Mouse (Mus musculus) hindbrain, embryonic 15.5 days (tissue): Measurements from ENCODE around the gene Lman1l. TPM values are rescaled to one million over a fixed set of nuclear protein-coding genes. Genes with fewer than 3 reads are reported as not detected.

ENCODE experiments used
- ATAC-seq: fragments of 200-750 bp; cut with Nextera tagmentation; 2 replicates; pipeline ENCODE4 v1.8.0; 2017; ENCODE audit warnings: low read depth, moderate number of reproducible peaks, moderate TSS enrichment; ENCODE audit not compliant: low FRiP score
- H3K27ac ChIP-seq: fragments of 300-500 bp; sonication (generic); replicated peaks from 2 replicates; pipeline ENCODE4 v1.5.1; 2015; ENCODE audit warnings: mild to moderate bottlenecking, inconsistent platforms
- H3K27me3 ChIP-seq: fragments of 300-500 bp; sonication (generic); 2 replicates; pipeline ENCODE4 v1.6.1; 2015; ENCODE audit warnings: control low read depth, inconsistent platforms
- H3K36me3 ChIP-seq: fragments of 300-500 bp; sonication (generic); 2 replicates; pipeline ENCODE4 v1.6.1; 2015; ENCODE audit warnings: control low read depth, inconsistent platforms
- H3K4me1 ChIP-seq: fragments of 300-500 bp; sonication (generic); replicated peaks from 2 replicates; pipeline ENCODE4 v1.6.1; 2015; ENCODE audit warnings: control low read depth, inconsistent platforms
- H3K4me2 ChIP-seq: fragments of 300-500 bp; sonication (generic); 2 replicates; pipeline ENCODE4 v1.6.1; 2015; ENCODE audit warnings: moderate library complexity, mild to moderate bottlenecking, inconsistent platforms
- H3K4me3 ChIP-seq: fragments of 300-500 bp; sonication (generic); 2 replicates; pipeline ENCODE4 v1.5.1; 2015; ENCODE audit warnings: mild to moderate bottlenecking, inconsistent platforms
- H3K9ac ChIP-seq: fragments of 300-500 bp; sonication (generic); 2 replicates; pipeline ENCODE4 v1.6.1; 2015; ENCODE audit warnings: inconsistent platforms
- H3K9me3 ChIP-seq: fragments of 300-500 bp; sonication (generic); 2 replicates; pipeline ENCODE4 v1.6.1; 2016; ENCODE audit warnings: control low read depth, inconsistent platforms
- WGBS: fragments of 180-500 bp; shearing (Covaris S2); methylation state at CpG from one replicate; pipeline ENCODE4 v1.1.7; 2015; 5-methylcytosine and 5-hydroxymethylcytosine counted together
- polyA plus RNA-seq: library from polyadenylated mRNA; unstranded; fragments of >200 nt; fragmentation: Nextera tagmentation; extraction: Ambion mirVana; gene quantifications from 2 replicates; pipeline ENCODE4 v1.2.1, GENCODE M21; 2015

Gene Lman1l
- polyA plus RNA-seq, 1 experiment from 2014 or later = not detected

DNA sequence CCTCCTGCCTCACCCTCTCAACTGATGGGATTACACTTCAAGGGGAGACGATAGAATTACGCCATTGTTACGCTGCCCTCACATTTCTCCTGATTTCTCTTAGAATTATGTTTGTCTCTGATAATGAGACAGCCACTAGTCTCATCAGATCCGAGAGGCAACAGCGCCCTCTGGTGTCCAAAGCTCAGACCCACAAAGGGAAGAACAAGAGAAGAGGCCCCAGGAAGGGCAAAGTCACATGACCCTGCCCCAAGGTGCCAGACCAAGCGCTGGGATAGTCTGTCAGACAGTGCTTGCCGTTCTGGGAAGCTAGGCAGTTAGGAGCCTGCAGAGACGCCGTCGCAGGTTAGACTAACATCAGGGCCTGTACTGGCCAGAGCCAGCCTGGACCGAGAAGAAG lies 35.2 kb upstream of the Lman1l start:
- Histone ChIP-seq H3K4me2 (peak overlapping the region; percentile 49), H3K9ac (no peak overlapping the region), H3K27me3 (no peaks in the 10 kb centered on the region), H3K27ac (no peak overlapping the region), H3K9me3 (no peaks in the 10 kb centered on the region), H3K36me3 (no peaks in the 10 kb centered on the region), H3K4me3 (no peak overlapping the region), H3K4me1 (peaks cover 11% of the 10 kb centered on the region)
- whole genome bisulfite sequencing = 3% methylated on average over 11 of the region's 11 CpGs
- ATAC-seq = peak; percentile 78

DNA sequence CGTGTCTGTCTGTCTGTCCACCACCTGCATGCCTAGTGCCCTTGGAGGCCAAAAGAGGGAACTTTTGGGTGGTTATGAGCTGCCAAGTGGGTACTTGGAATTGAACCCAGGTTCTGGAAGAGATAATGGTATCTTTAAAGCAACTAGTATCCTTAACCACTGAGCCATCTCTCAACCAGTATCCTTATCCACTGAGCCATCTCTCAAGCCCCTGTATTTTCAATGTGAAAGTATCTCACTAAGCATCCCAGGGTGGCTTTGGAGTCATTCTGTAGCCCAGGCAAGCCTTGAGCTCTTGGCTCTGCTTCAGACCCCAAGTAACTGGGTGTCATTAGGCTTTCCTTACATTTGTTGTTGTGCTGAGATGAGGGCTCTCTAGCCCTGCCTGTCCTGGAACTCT lies 34.4 kb upstream of the Lman1l start:
- no peaks in the 10 kb centered on the region for H3K9me3 ChIP-seq
- H3K36me3 ChIP-seq = no peaks in the 10 kb centered on the region
- H3K4me2 ChIP-seq = no peak overlapping the region
- no peak overlapping the region for H3K4me3 ChIP-seq
- no peak overlapping the region for H3K27ac ChIP-seq
- H3K27me3 ChIP-seq = no peaks in the 10 kb centered on the region
- H3K9ac ChIP-seq = no peak overlapping the region
- no peak for ATAC-seq
- 97% methylated on average over 1 of the region's 1 CpGs for WGBS
- peaks cover 17% of the 10 kb centered on the region for H3K4me1 ChIP-seq

DNA sequence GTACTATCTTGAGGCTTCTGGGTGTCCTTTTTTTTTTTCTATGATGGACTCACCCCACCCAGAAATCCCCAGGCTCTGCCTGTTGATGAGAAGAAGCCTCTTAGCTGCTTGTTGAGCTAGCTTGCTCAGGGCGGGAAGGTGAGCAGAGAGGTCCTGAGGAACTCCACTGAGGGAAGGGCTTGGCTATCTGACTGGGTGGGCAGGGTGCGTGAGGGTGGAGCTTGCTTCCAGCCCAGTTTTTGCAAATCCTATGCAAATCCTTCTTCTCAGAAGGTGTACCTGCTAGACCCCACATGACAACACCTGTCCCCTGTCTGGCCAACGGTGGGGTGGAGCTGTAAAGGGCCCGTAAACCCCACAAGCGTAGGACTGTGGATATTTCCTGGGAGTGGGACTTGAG lies 32.7 kb upstream of the Lman1l start, which contains the start of gene Csk:
Csk (minus strand) TSS at position 349 of the 400 bp plus-strand sequence.
- Histone ChIP-seq H3K4me3 (no peak within 1 kb of the TSS), H3K4me2 (no peak within 1 kb of the TSS), H3K9ac (no peak within 1 kb of the TSS; the same call in 1 of the 2 replicates), H3K9me3 (no peaks in the 10 kb centered on the region), H3K27me3 (no peaks in the 10 kb centered on the region), H3K4me1 (peaks cover 17% of the 10 kb centered on the region), H3K36me3 (no peaks in the 10 kb centered on the region), H3K27ac (no peak within 1 kb of the TSS)
- no peak for ATAC-seq
- WGBS = 52% methylated on average over 5 of the region's 5 CpGs

DNA sequence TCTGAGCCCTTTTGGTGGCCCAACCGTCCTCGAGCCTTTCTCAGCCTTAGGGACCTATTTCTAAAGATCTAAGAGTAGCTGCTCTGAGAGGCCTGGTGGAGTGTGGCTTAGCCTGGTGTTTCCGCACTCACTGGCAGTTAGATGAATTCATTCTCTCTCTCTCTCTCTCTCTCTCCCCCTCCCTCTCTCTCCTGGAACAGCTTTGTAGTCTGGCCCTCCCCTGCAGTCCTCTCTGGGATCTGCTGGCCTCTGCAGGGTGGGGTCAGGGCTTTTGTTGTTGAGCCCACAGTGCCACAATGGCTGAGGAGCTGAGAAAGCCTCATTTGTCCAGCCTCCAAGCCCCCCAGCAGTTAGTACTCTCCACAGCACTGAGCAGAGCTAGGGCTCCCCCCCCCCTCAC lies 32.3 kb upstream of the Lman1l start:
- Histone ChIP-seq H3K4me1 (peaks cover 17% of the 10 kb centered on the region), H3K9ac (no peak overlapping the region), H3K4me2 (no peak overlapping the region), H3K27me3 (no peaks in the 10 kb centered on the region), H3K4me3 (no peak overlapping the region), H3K36me3 (no peaks in the 10 kb centered on the region), H3K27ac (no peak overlapping the region), H3K9me3 (no peaks in the 10 kb centered on the region)
- ATAC-seq = no peak
- WGBS = 21% methylated on average over 3 of the region's 3 CpGs

DNA sequence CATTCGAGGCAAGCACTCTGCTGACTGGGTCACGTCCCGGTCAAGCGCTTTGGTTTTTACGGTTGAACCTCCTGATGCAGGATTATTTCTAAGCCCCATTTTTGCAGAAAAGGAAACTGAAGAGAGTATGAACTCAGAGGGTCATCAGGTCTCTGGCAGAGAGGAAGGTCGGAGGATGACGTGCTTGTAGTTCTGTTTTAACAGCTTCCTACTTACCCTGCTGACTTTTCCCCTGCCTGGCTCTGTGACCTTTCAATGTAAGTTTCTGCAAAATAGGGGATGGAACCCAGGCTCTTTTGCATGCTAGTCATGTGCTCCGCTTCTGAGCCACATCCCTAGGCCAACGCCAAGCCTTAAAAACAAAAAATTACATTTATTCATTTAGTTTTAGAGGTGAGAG lies 31.8 kb upstream of the Lman1l start:
- H3K27me3 ChIP-seq = no peaks in the 10 kb centered on the region
- no peak for ATAC-seq
- H3K36me3 ChIP-seq = no peaks in the 10 kb centered on the region
- H3K4me1 ChIP-seq = peaks cover 17% of the 10 kb centered on the region
- no peak overlapping the region for H3K9ac ChIP-seq
- WGBS = 63% methylated on average over 9 of the region's 9 CpGs
- H3K9me3 ChIP-seq = no peaks in the 10 kb centered on the region
- H3K4me3 ChIP-seq = no peak overlapping the region
- no peak overlapping the region for H3K27ac ChIP-seq
- no peak overlapping the region for H3K4me2 ChIP-seq

DNA sequence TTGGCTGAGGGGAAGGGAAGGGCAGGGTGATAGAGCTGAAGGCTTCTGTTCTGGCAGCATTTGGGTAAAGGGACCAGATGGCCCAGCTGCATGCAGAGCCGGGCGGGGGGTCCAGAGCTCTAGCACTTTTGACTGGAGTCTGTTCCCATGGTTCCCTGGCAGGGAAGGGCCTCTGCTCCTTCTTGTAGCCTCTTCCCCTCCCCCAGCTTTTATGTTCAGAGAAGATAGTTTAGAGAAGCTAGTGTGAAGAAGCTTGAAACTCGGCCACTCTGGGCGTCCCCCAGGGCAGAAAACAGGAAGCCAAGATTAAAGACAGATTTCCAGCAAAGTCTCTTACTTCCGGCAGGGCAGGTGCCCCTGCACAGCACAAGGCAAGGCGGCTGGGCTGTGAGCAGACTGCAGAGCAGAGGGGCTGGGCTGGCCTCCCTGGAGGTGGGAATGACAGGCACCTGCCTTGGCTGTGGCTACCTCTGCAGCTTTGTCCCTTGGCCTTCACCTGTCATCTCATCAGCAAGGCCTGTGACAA lies 30.3 kb upstream of the Lman1l start:
- Histone ChIP-seq H3K27me3 (no peaks in the 10 kb centered on the region), H3K36me3 (no peaks in the 10 kb centered on the region), H3K4me1 (peaks cover 14% of the 10 kb centered on the region), H3K4me3 (no peak overlapping the region), H3K9ac (no peak overlapping the region), H3K27ac (0 out of 2 replicates have a peak overlapping the region, but pooled peaks have one; percentile 2), H3K4me2 (no peak overlapping the region), H3K9me3 (no peaks in the 10 kb centered on the region)
- peak; percentile 49; the same call in 1 of the 2 replicates for ATAC-seq
- 37% methylated on average over 6 of the region's 6 CpGs for WGBS

DNA sequence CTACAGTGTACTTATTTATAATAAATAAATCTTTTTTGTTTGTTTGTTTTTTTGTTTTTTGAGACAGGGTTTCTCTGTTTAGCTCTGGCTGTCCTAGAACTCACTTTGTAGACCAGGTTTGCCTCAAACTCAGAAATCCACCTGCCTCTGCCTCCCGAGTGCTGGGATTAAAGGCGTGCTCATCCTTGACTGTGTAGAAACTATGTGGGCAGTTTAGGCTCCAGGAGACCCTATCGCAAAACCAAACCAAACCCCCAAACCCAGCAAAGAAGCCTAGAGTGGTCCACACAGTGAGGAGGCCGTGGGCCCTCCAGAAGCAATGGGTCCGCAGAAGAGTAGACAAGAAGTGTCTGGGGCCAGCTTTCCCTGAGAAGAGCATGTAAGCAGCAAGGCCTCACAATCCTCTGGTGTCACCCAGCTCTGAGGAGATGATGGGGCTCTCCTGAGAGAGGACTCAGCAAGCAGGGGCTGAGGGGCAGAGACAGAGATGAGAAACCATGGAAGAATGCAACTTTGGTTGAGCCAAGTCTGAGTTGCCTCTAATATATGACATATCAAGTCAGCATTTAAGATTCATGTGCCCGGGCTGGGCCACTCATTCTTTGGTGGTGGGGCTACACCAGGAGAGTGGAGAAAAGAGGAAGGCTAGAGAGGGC lies 29.7 kb upstream of the Lman1l start:
- Histone ChIP-seq H3K36me3 (no peaks in the 10 kb centered on the region), H3K9me3 (no peaks in the 10 kb centered on the region), H3K4me1 (peaks cover 13% of the 10 kb centered on the region), H3K4me2 (no peak overlapping the region), H3K9ac (no peak overlapping the region), H3K27ac (no peak overlapping the region), H3K4me3 (no peak overlapping the region), H3K27me3 (no peaks in the 10 kb centered on the region)
- no peak for ATAC-seq
- 91% methylated on average over 6 of the region's 6 CpGs for WGBS

DNA sequence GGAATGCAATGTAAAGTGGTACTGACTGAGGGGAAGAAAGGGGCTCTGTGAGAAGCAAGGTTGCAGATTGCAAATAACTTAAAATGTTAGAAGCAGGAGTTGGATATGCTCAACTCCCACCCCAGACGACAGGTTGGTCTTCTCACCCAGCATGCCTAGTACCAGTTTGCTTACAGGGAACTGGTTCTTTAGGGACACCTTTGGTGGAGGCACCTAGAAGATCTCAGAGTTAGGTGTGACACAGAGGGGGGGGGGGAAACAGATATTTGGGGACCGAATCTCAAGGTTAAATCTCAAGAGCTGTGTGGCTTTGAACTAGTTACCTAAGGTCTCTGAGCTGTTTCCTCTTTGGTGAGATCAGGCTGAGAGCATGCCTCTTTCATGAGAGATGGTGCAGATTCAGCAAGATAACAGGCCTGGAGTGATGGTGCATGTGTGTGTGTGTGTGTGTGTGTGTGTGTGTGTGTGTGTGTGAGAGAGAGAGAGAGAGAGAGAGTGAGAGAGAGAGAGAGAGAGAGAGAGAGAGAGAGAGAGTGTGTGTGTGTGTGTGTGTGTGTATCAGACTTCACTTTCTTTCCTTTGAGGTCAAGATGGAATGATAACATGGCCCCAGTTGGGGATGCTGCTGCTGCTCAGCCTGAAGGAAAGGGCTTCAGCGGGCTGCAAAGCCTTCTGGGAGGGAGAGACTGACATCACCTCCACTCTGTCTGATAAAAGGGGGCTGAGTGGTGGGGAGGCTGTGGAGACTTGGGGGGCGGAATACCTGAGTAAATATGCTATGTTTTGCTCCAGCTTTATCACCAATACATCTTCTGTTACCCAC lies 26.9 kb upstream of the Lman1l start:
- H3K27me3 ChIP-seq = no peaks in the 10 kb centered on the region
- H3K4me3 ChIP-seq = no peak overlapping the region
- H3K4me2 ChIP-seq = no peak overlapping the region
- H3K36me3 ChIP-seq = no peaks in the 10 kb centered on the region
- H3K9ac ChIP-seq = no peak overlapping the region
- ATAC-seq = no peak
- no peak overlapping the region for H3K27ac ChIP-seq
- peaks cover 34% of the 10 kb centered on the region for H3K4me1 ChIP-seq
- H3K9me3 ChIP-seq = no peaks in the 10 kb centered on the region
- 75% methylated on average over 4 of the region's 4 CpGs for WGBS

DNA sequence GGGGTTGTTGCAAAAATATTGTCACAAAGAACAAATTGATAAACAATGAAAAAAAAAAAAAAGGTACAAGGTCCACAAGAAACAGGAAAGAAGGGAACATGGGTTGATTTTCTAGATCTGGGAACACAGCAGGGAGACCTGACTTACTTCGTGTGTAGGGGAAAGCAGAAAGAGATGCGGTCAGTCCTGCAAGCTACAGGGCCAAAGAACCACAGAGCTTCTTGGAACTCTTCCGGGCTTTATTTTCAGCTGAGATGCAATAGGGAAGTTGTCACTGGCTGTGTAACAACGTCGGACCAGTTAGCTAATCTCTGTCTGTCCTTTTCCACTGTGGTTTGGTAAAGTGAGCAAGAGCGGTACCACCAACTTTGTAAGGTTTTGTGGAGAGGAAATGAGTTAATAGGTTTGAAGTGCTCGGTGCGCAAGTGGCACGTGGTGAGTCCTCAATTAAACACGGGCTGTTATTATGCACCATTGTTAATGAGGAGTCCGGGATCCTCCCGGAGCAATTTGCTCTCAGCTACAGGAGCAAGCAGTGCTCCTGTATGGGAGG lies 26.1 kb upstream of the Lman1l start:
- ATAC-seq = no peak
- no peak overlapping the region for H3K9ac ChIP-seq
- H3K27ac ChIP-seq = no peak overlapping the region
- H3K4me1 ChIP-seq = peaks cover 43% of the 10 kb centered on the region
- no peaks in the 10 kb centered on the region for H3K27me3 ChIP-seq
- H3K4me3 ChIP-seq = no peak overlapping the region
- WGBS = 70% methylated on average over 12 of the region's 12 CpGs
- no peaks in the 10 kb centered on the region for H3K9me3 ChIP-seq
- no peaks in the 10 kb centered on the region for H3K36me3 ChIP-seq
- no peak overlapping the region for H3K4me2 ChIP-seq

DNA sequence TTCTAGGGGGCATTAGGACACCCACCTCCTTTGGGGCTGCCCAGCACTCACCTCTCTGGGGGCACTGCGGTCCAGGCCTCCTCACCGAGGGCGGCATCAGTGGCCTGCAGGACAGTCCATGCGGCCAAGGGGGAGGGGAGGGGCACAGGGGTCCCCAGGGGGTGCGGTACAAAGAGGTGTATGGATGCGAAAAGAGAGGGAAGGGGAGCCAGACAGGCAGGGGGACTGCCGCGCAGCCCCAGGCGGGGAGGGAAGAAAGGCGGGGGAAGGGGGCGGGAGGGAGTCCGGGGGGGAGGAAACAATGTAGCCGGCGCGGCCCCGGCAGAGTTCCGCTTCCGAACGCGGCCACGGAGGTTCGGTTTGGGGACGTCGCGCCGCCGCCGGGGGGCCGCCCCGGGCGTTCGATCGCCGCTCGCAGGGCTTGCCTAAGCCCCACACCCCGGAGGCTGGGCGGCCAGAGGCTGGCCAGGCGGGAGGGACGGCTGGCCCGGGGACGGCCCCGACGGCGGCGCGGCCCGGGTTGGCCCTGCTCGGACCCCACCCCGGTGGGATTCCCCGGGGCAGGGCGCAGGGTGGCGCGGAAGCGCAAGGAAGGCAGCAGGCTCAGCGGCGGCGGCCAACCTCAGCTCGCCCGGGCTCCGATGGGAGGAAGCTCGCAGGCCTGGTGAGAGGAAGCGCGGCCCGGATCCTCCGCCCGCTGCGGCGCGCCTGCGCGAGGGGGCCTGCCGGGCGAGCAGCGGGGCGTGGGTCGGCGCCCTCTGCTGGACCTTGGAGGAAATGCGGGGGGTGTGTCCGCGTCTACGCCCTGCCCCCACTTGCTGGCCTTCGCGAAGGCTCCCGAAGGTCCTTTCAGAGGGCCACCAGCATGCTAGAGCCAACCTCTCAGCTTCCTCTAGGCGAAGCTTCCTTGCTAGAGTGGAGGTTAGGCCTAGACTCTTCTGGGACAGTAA lies 24.6 kb upstream of the Lman1l start:
- Histone ChIP-seq H3K9ac (peak overlapping the region; percentile 99), H3K9me3 (no peaks in the 10 kb centered on the region), H3K27ac (peak overlapping the region; percentile 97), H3K4me2 (peak overlapping the region; percentile 97), H3K4me3 (peak overlapping the region; percentile 95), H3K27me3 (no peaks in the 10 kb centered on the region), H3K36me3 (no peaks in the 10 kb centered on the region), H3K4me1 (peaks cover 48% of the 10 kb centered on the region)
- WGBS = under 1% methylated on average over 69 of the region's 85 CpGs
- ATAC-seq = peak; percentile 91

DNA sequence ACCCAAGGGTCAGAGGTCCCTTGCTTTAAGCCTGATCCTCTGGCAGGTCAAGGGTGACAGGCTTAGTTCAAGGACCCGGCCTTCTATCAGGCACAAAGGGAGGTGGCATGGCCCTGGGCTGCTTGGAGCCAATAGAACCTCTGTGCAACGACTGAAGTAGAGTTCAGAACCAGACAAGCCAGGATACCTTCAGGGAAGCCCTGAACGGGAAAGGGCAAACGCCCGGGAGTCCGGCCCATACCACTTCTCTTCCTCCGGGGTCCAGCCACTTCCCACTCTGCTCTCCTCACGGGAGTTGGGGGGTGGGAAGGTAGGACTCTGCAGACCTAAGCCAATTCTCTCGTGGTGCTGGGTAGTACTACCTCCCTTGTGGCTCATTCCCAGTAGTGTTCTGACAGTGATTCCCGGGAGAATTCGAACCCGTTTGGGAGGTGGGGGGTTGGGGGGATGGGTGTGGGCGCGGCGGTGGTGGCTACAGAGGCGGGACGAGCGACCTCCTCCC lies 23.9 kb upstream of the Lman1l start:
- H3K4me3 ChIP-seq = peak overlapping the region; percentile 95
- peak; percentile 12; the same call in 1 of the 2 replicates for ATAC-seq
- peak overlapping the region; percentile 97 for H3K4me2 ChIP-seq
- 0% methylated on average over 18 of the region's 18 CpGs for WGBS
- peak overlapping the region; percentile 97 for H3K27ac ChIP-seq
- no peaks in the 10 kb centered on the region for H3K36me3 ChIP-seq
- H3K9me3 ChIP-seq = no peaks in the 10 kb centered on the region
- H3K4me1 ChIP-seq = peaks cover 55% of the 10 kb centered on the region
- peak overlapping the region; percentile 99 for H3K9ac ChIP-seq
- H3K27me3 ChIP-seq = no peaks in the 10 kb centered on the region
